Mouse (Mus musculus) stomach, postnatal 0 days (tissue): ENCODE results near the gene Igdcc3.

Experiments used
- CTCF ChIP-seq: IDR thresholded peaks from 2 replicates; pipeline ENCODE4 v1.5.1; 2016; ENCODE audit warnings: antibody characterized with exemption, low read depth, mild to moderate bottlenecking, moderate library complexity
- EP300 ChIP-seq: optimal IDR thresholded peaks from 2 replicates; pipeline ENCODE3; 2016; ENCODE audit warnings: antibody characterized with exemption

DNA sequence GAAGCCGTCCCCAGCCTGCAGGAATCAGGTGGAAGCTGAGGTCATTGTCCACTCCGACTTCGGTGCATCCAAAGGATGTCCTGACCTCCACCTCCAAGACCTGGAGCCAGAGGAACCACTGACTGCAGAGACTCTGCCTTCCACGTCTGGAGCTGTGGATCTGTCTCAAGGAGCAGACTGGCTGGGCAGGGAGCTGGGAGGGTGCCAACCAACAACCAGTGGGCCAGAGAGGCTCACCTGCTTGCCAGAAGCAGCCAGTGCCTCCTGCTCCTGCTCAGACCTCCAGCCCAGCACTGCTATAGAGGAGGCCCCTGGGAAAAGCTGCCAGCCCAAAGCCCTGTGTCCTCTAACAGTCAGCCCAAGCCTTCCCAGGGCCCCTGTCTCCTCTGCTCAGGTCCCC, 5.9 kb upstream of the Igdcc3 start:
- TF ChIP-seq EP300 (no peak), CTCF (no peak)
